Mouse (Mus musculus): ENCODE results near the gene Map3k5. TPM values are rescaled to one million over a fixed set of nuclear protein-coding genes. Genes with fewer than 3 reads are reported as not detected.

Gene Map3k5
- polyA plus RNA-seq, 1 experiment, result 0.53 TPM

DNA sequence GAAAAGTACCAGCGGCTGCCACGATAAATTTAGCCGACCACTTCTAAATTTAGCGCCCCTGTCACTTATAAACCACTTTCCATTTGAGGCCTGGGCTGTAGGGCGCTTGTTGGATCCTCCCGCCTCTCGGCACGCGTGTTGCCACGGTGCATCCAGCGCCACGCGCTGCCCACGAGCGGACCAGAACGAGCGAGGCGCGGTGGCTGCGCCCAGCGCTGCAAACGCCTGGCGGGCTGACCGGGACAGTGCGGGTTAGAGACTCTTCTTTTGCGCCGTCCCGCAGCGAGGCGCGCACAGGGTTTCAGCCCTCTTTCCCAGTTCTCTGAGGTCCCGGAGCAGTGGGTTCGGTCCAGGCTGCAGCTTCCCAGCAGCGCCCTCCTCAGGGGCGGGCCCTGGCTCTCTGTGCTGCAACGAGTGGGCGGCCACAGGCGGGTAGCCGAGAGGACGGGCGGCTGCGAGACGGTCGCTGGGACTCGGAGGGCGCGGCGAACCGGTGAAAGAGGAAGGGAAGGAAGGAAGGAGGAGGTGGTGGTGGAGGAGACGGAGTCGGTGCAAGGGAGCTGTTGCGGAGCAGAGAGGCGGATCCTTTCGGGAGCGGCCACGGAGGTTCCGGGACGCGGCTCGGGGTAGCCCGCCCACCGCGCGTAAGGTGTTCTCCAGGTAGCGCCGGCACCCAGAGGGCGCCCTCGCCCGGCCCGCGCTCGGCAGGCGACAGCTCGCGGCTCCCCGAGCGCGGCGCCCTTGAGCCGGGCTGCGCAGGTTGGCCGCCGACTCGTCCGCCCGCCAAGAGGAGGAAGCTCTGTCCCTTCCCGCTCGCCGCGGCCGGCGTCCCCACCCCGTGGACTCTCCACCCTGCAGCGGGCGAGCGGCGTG lies 525 bp upstream of the Map3k5 start:
- H3K79me2 ChIP-seq (ENCODE audit: control insufficient read depth, insufficient read depth), result no peaks in the 10 kb centered on the region
- peak overlapping the region; percentile 26 for H3ac ChIP-seq (ENCODE audit: control insufficient read depth, insufficient read length)
- no peaks in the 10 kb centered on the region for H3K36me3 ChIP-seq (ENCODE audit: control insufficient read depth, insufficient read depth)
- H3K4me2 ChIP-seq (ENCODE audit: low read depth), result peak overlapping the region; percentile 81
- H3K27me3 ChIP-seq (ENCODE audit: control insufficient read depth, insufficient read depth, insufficient read length), result peaks cover 21% of the 10 kb centered on the region
- peak in 1 of 3 experiments; percentile 12 for TF ChIP-seq MYOD1 (IDR thresholded peaks at IDR 0.05; ENCODE audit: control insufficient read depth in 1 of 3, insufficient read length in 2 of 3, low read depth in 2 of 3)
- no peak for TF ChIP-seq POLR2AphosphoS2 (IDR thresholded peaks at IDR 0.05; ENCODE audit: insufficient read length, low read depth)
- no peak for TF ChIP-seq SRF (IDR thresholded peaks at IDR 0.05; ENCODE audit: control insufficient read depth, insufficient read length, low read depth)
- TF ChIP-seq USF1 (IDR thresholded peaks at IDR 0.05; ENCODE audit: low read depth), result no peak
- TF ChIP-seq REST (IDR thresholded peaks at IDR 0.05; ENCODE audit: insufficient read depth, insufficient read length), result no peak
- TF ChIP-seq CEBPB (IDR thresholded peaks at IDR 0.05; ENCODE audit: insufficient read depth, poor library complexity, severe bottlenecking), result no peak
- TF ChIP-seq TCF3 (IDR thresholded peaks at IDR 0.05; ENCODE audit: insufficient read length, low read depth), result no peak
- no peak for TF ChIP-seq E2F4 (IDR thresholded peaks at IDR 0.05; ENCODE audit: insufficient read depth)
- TF ChIP-seq MAX (IDR thresholded peaks at IDR 0.05; ENCODE audit: low read depth), result no peak
- TF ChIP-seq POLR2A (IDR thresholded peaks at IDR 0.05; ENCODE audit: insufficient read length, low read depth), result no peak
- TF ChIP-seq TCF12 (IDR thresholded peaks at IDR 0.05; ENCODE audit: insufficient read depth, poor library complexity, severe bottlenecking), result no peak
- TF ChIP-seq MYOG (IDR thresholded peaks at IDR 0.05; ENCODE audit: control insufficient read depth in 1 of 3, insufficient read depth in 1 of 3, insufficient read length in 2 of 3, low read depth in 2 of 3), result peak in 1 of 3 experiments; percentile 8
- peak overlapping the region; percentile 10 for H3K4me3 ChIP-seq

DNA sequence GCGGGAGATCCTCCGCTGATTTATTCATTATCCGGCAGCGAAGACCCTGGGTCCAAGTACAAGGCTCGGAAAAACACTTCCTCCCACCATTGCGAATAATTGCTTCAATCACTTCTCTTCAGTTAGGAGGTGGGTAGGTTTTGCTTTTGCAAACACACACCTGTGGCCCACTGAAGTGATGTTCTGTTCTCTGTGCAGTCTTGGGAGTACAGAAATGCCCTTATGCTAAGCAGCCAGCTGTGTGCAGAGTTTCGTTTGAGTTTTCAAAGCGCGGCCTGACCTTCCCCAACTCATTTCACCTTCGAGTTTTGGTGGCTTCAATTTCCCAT lies 987 bp downstream of the Map3k5 start:
- Histone ChIP-seq H3K36me3 (ENCODE audit: control insufficient read depth, insufficient read depth) (no peaks in the 10 kb centered on the region), H3K27me3 (ENCODE audit: control insufficient read depth, insufficient read depth, insufficient read length) (peaks cover 21% of the 10 kb centered on the region)

DNA sequence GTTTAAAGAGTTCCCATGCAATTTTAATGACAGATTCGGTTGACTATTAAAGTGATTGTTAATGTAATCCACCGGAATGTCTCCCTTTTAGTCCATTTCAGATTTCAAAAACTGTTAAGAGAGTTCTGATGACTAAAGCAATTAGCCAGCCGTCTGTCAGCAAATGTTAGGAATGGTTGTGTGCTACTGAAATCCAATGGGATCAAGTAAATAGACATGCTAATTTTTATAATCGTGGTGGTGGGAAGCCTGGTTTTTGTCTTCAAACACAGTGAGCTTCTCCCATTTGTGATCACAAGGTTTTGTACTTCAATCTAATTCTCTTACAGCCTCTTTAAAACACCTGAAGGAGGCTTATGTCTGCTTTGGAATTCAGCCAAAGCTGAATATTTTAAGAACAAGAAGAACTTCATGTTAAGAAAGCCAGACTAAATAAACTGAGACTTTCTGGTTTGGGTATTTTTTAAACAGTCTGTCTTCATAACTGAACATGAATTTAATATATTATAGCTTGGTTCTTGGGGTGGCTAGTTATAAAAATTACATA lies 1.6 kb downstream of the Map3k5 start:
- Histone ChIP-seq H3K36me3 (ENCODE audit: control insufficient read depth, insufficient read depth) (no peaks in the 10 kb centered on the region), H3ac (ENCODE audit: control insufficient read depth, insufficient read length) (no peak overlapping the region), H3K4me2 (ENCODE audit: low read depth) (no peak overlapping the region), H3K27me3 (ENCODE audit: control insufficient read depth, insufficient read depth, insufficient read length) (peaks cover 21% of the 10 kb centered on the region), H3K79me2 (ENCODE audit: control insufficient read depth, insufficient read depth) (no peaks in the 10 kb centered on the region), H3K4me3 (no peak overlapping the region)
- TF ChIP-seq TCF12 (IDR thresholded peaks at IDR 0.05; ENCODE audit: insufficient read depth, poor library complexity, severe bottlenecking), result no peak
- TF ChIP-seq MYOG (IDR thresholded peaks at IDR 0.05; ENCODE audit: control insufficient read depth in 1 of 3, insufficient read depth in 1 of 3, insufficient read length in 2 of 3, low read depth in 2 of 3), result no peak
- TF ChIP-seq CEBPB (IDR thresholded peaks at IDR 0.05; ENCODE audit: insufficient read depth, poor library complexity, severe bottlenecking), result no peak
- TF ChIP-seq SRF (IDR thresholded peaks at IDR 0.05; ENCODE audit: control insufficient read depth, insufficient read length, low read depth), result no peak
- TF ChIP-seq REST (IDR thresholded peaks at IDR 0.05; ENCODE audit: insufficient read depth, insufficient read length), result no peak
- no peak for TF ChIP-seq MYOD1 (IDR thresholded peaks at IDR 0.05; ENCODE audit: control insufficient read depth in 1 of 3, insufficient read length in 2 of 3, low read depth in 2 of 3)
- no peak for TF ChIP-seq TCF3 (IDR thresholded peaks at IDR 0.05; ENCODE audit: insufficient read length, low read depth)
- no peak for TF ChIP-seq POLR2AphosphoS2 (IDR thresholded peaks at IDR 0.05; ENCODE audit: insufficient read length, low read depth)
- TF ChIP-seq E2F4 (IDR thresholded peaks at IDR 0.05; ENCODE audit: insufficient read depth), result no peak

More for the DNA sequence above, 987 bp downstream of the Map3k5 start:
- no peak overlapping the region for H3ac ChIP-seq (ENCODE audit: control insufficient read depth, insufficient read length)
- H3K79me2 ChIP-seq (ENCODE audit: control insufficient read depth, insufficient read depth), result no peaks in the 10 kb centered on the region
- H3K4me3 ChIP-seq, result peak overlapping the region; percentile 10
- peak overlapping the region; percentile 81 for H3K4me2 ChIP-seq (ENCODE audit: low read depth)
- no peak for TF ChIP-seq CEBPB (IDR thresholded peaks at IDR 0.05; ENCODE audit: insufficient read depth, poor library complexity, severe bottlenecking)
- TF ChIP-seq POLR2AphosphoS2 (IDR thresholded peaks at IDR 0.05; ENCODE audit: insufficient read length, low read depth), result no peak
- TF ChIP-seq REST (IDR thresholded peaks at IDR 0.05; ENCODE audit: insufficient read depth, insufficient read length), result no peak
- no peak for TF ChIP-seq E2F4 (IDR thresholded peaks at IDR 0.05; ENCODE audit: insufficient read depth)
- no peak for TF ChIP-seq MYOG (IDR thresholded peaks at IDR 0.05; ENCODE audit: control insufficient read depth in 1 of 3, insufficient read depth in 1 of 3, insufficient read length in 2 of 3, low read depth in 2 of 3)
- no peak for TF ChIP-seq USF1 (IDR thresholded peaks at IDR 0.05; ENCODE audit: low read depth)
- TF ChIP-seq TCF12 (IDR thresholded peaks at IDR 0.05; ENCODE audit: insufficient read depth, poor library complexity, severe bottlenecking), result no peak
- TF ChIP-seq SRF (IDR thresholded peaks at IDR 0.05; ENCODE audit: control insufficient read depth, insufficient read length, low read depth), result no peak
- no peak for TF ChIP-seq MYOD1 (IDR thresholded peaks at IDR 0.05; ENCODE audit: control insufficient read depth in 1 of 3, insufficient read length in 2 of 3, low read depth in 2 of 3)
- TF ChIP-seq POLR2A (IDR thresholded peaks at IDR 0.05; ENCODE audit: insufficient read length, low read depth), result no peak

DNA sequence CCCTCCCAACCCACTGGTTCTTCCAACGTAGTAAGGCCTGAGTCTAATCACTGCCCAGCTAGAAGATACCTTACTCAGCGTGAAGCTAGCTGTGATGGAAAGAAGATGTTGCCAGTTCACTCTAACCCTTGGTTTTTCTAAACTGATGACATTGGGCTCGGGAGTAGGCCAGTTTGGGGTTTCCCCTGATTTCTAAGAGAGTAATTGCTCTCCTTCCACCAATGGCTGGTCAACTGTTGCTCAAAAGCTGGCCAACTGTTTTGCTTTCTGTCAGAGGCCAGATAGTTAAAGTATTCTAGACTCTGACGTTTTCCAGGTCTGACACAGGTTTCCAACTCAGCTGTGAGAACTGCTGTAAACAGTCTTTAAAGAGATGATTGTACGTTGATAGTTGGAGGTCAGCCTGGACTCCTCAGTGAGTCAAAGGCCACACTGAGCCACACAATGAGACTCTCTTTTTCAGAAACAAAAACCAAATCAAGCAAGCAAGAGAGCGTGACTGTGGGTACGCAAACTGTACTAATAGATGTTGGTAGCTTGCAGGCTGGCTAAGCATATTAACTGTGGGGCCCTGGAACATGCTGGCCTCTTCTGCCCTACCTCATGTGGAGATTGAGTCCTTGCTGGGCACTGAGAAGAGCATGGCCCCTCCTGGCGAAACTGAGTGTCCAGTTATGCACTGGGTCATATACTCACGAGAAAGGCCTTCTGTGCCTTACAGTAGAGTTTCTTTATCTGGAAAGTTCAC lies 2.9 kb downstream of the Map3k5 start:
- Histone ChIP-seq H3K4me2 (ENCODE audit: low read depth) (no peak overlapping the region), H3ac (ENCODE audit: control insufficient read depth, insufficient read length) (no peak overlapping the region), H3K27me3 (ENCODE audit: control insufficient read depth, insufficient read depth, insufficient read length) (peaks cover 21% of the 10 kb centered on the region), H3K4me3 (no peak overlapping the region), H3K36me3 (ENCODE audit: control insufficient read depth, insufficient read depth) (no peaks in the 10 kb centered on the region), H3K79me2 (ENCODE audit: control insufficient read depth, insufficient read depth) (no peaks in the 10 kb centered on the region)
- no peak for TF ChIP-seq TCF12 (IDR thresholded peaks at IDR 0.05; ENCODE audit: insufficient read depth, poor library complexity, severe bottlenecking)
- no peak for TF ChIP-seq SRF (IDR thresholded peaks at IDR 0.05; ENCODE audit: control insufficient read depth, insufficient read length, low read depth)
- no peak for TF ChIP-seq MYOD1 (IDR thresholded peaks at IDR 0.05; ENCODE audit: control insufficient read depth in 1 of 3, insufficient read length in 2 of 3, low read depth in 2 of 3)
- no peak for TF ChIP-seq USF1 (IDR thresholded peaks at IDR 0.05; ENCODE audit: low read depth)
- no peak for TF ChIP-seq E2F4 (IDR thresholded peaks at IDR 0.05; ENCODE audit: insufficient read depth)
- TF ChIP-seq MYOG (IDR thresholded peaks at IDR 0.05; ENCODE audit: control insufficient read depth in 1 of 3, insufficient read depth in 1 of 3, insufficient read length in 2 of 3, low read depth in 2 of 3), result no peak
- no peak for TF ChIP-seq REST (IDR thresholded peaks at IDR 0.05; ENCODE audit: insufficient read depth, insufficient read length)
- TF ChIP-seq CEBPB (IDR thresholded peaks at IDR 0.05; ENCODE audit: insufficient read depth, poor library complexity, severe bottlenecking), result no peak
- TF ChIP-seq POLR2AphosphoS2 (IDR thresholded peaks at IDR 0.05; ENCODE audit: insufficient read length, low read depth), result no peak
- no peak for TF ChIP-seq POLR2A (IDR thresholded peaks at IDR 0.05; ENCODE audit: insufficient read length, low read depth)
- TF ChIP-seq TCF3 (IDR thresholded peaks at IDR 0.05; ENCODE audit: insufficient read length, low read depth), result no peak
- no peak for TF ChIP-seq MAX (IDR thresholded peaks at IDR 0.05; ENCODE audit: low read depth)
